Mouse (Mus musculus) leukemia stem cell, adult 10-12 weeks (primary cell): ENCODE results near the gene Spdl1. TPM values are rescaled to one million over a fixed set of nuclear protein-coding genes. Genes with fewer than 3 reads are reported as not detected.

Source experiments
- polyA plus RNA-seq: library from polyadenylated mRNA; stranded (reverse); fragments of >175 nt; gene quantifications from 2 replicates; pipeline ENCODE4 v1.2.3, GENCODE M21; 2012; ENCODE audit warnings: low replicate concordance

The Spdl1 gene
- 0.39 and 1.9 TPM in 2 replicates for polyA plus RNA-seq

DNA sequence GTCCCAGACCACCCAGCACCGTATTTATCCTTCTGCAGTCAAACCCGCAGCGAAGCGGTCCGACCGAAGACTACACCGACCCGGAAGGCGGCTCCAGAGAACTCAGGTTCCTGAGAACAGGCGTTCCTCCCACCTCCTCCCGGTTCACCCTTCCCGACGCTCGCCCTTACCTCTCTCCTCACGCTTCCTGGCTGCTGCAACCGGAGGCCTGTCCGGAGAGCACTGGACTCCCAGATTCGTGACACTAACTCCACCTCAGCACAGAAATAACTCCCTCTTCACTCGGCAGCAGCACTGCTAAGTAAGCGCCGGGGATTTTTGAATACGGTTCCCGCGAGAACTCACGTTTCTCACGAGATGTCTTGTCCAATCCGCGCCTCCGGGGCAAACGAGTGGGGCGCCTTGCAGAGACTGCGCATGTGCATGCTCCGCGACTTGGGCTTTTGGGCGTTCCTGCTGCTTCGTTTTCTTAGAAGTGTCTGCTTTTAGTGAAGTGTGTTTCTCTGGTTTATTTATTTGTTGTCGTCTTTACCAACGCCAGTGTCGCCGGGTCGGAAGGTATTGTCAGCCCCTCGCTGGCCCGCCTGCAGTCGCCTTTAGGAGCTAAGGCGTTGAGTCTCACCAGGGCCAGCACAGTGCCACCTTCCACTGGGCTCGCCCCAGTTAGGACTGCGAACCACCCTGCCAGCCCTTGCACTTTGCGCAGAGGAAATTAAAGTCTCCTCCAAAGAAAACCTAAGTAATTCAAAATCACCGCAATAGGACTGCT is at the start of gene Spdl1:
Spdl1 (minus strand) TSS at position 324 of the 769 bp plus-strand sequence.

DNA sequence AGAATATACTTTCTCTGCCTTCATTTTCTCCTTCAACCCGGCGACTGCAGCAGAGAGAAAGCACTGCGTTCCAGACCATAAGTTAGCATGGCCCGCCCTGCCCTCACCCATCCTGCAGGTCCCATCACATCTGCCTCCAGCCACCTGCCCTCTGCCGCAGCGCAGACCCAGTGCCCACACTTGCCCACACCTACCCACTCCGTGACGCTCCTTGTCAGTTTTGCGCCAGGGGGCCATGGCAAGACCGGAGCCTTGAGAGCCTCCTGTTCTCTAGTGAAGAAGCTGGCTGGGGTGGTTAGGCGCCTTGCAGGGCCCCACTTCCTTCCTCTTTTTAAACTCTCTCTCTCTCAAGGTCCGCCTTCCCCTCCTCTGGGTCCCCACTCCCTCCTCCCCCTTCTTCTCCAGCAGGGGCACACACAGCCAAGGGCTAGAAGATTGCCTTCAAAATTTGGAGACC is 49.8 kb downstream of the Spdl1 start, which contains the start of gene Dock2:
Dock2 (minus strand) TSS at position 306 of the 457 bp plus-strand sequence.

Other genes starting within 250 kb of the Spdl1 start
- gene Dock2, start 49.7 kb downstream of the Spdl1 start, polyA plus RNA-seq: 6.0 and 10.5 TPM in 2 replicates